Mouse (Mus musculus): ENCODE results near the gene Cacna1d.

Cacna1d gene

DNA sequence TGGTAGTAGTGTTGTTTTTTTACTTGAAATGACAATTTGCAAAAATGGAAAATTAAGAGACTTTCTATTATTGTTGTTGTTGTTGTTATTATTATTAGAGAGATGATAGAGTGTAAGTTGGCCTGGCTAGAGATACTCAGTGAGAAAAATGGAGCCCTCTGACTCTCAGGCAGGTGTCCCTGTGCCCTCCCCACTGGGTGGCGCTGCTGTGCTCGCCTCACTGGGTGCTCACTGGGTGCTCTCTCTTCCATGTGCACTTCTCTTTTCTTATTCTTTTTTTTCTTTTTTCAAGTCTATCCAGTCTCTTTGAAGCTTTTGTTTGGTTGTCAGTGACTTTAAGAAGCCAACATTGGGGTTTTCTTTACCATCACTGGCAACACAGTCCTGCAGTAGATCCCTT is 463.9 kb downstream of the Cacna1d start:
- DNase-seq (ENCODE audit: low read depth, low spot score): peak; percentile 30

DNA sequence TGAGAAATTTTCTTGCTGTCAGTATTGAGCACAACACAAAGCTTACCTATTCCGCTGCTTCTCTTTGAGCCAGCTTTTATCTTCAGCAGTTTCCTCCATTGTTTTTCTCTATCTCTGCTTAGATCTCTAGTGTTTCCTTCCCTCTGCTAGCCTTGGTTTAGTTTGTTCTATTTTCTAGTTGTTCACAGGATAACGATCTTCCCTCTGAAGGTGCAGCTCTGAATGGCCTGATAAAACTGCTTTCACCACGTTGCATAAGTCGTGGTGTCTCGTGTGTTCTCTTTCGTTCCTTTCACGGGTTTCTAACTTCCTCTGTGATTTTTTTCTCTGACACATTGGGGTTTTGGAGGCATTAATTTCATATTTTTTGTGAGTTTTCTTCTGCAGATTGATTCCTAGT is 466.9 kb downstream of the Cacna1d start:
- DNase-seq (ENCODE audit: low read depth, low spot score): no peak

- DNase-seq (ENCODE audit: low read depth, low spot score): no peak
Observed at GRCm38 (mm10) chr14:30022471-30022870, 468.8 kb downstream of the Cacna1d start.

DNA sequence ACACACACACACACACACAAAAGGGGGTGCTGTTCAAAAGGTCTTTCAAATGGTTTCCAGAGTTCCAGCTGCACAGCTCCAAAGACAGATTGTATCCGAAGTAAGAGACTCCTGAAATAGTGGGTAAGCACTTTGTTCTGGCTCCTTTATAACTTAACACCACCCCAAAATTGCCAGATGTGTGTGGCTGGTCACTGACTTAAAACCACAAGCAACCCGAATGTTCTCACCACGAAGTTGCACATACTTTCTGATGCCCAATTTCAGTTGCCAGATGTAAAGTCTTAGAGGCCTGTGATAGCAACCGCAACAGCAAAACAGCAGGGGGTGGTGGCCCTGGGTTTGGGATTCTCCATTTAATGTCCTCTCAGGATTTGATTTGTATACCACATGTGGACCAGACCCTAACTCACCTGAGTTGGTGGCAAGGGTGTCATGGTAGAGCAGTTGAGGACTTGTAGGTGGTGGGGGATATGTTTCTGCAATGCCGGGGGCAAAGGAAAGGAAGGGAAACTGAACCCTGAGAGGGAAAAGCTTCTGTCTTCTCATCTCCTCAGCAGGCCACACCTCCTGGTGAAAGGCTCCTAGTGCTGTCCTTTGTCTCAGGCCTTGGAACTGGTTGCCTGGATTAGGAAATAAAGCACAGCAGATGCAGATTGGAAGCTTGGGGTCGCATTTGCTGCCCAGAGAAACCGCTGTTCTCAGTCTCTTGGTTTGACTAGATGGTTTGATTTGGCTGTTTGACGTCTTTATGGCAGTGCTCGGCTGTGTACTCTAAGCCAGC is 471.3 kb downstream of the Cacna1d start:
- no peak for DNase-seq (ENCODE audit: low read depth, low spot score)

- DNase-seq (ENCODE audit: low read depth, low spot score): no peak
Observed at GRCm38 (mm10) chr14:30019375-30019774, 471.9 kb downstream of the Cacna1d start.

GRCm38 (mm10) chr14:30018846-30019245 is 472.4 kb downstream of the Cacna1d start:
- DNase-seq (ENCODE audit: low read depth, low spot score): no peak

- no peak for DNase-seq (ENCODE audit: low read depth, low spot score)
Observed at GRCm38 (mm10) chr14:30018463-30018801, 472.8 kb downstream of the Cacna1d start.

- no peak for DNase-seq (ENCODE audit: low read depth, low spot score)
Observed at GRCm38 (mm10) chr14:30017794-30018462, 473.3 kb downstream of the Cacna1d start.

DNA sequence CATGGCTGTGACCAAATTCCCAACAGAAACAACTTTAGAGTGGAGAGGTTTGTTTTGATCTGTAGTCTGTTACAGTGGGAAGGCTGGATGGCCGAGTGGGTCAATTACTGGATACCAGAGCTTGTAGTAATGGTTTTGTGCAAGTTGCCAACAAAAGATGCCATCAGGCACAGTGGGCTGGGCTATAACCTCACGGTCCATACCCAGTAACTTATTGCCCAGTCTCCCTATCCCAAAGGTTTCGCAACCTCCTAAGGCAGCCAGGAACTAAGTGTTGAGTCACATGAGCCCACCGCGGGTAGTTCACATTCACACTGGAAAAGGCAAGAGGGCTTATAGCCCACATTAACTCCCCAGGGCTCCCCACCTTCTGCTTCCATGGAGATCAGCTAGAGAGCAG is 474.6 kb downstream of the Cacna1d start:
- DNase-seq (ENCODE audit: low read depth, low spot score): no peak

- no peak for DNase-seq (ENCODE audit: low read depth, low spot score)
Observed at GRCm38 (mm10) chr14:30015008-30015407, 476.2 kb downstream of the Cacna1d start.

GRCm38 (mm10) chr14:30014487-30014886 is 476.8 kb downstream of the Cacna1d start:
- no peak for DNase-seq (ENCODE audit: low read depth, low spot score)

- DNase-seq (ENCODE audit: low read depth, low spot score): no peak
Observed at GRCm38 (mm10) chr14:30011886-30012560, 479.2 kb downstream of the Cacna1d start.

- DNase-seq (ENCODE audit: low read depth, low spot score): no peak
Observed at GRCm38 (mm10) chr14:30009864-30010560, 481.2 kb downstream of the Cacna1d start.

DNA sequence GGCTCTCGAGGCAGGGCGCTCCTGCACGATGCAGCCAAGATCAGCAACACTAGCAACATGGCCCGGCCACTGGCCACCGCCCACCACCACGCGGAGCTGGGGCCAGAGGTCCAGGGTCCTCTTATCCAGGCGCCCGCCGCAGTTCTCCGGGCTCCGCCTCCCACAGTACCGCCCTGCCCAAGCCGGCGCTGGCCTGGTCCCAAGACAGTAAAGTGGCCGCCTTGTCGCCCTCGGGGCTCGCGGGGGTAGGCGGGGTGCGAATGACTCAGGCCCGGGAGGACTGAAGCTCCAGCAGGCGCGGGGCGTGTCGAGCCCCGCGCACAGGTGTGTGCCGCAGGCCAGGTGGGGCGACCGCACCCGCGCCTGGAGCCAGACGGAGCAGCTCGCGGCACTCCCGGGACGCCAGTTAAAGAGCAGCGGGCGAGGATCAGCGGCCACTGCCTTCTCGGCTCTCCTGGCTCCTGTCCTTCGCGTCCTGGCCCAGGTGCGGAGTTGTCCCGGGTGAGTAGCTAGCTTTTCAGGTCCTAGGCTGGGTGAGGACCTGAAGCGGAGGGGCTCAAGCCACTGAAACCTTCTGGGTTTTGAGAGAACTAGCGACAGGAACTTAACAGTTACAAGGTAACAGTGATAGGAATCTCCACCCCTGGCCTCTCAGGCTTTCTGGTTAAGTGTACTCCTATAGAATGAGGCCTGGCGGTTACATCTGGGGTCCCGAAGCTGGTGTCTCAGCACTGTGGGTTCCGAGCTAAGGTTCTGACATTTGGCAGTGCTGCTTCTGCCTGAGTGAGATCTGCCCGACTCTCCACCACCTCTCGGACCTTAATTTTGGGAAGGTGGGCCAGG is 482.3 kb downstream of the Cacna1d start, which contains the start of the genes Il17rb and Chdh:
TSS of gene Il17rb (minus strand) at position 164 of the 843 bp plus-strand sequence.
TSS of gene Chdh (plus strand) at position 291 of the 843 bp plus-strand sequence.
- no peak for DNase-seq (ENCODE audit: low read depth, low spot score)

DNA sequence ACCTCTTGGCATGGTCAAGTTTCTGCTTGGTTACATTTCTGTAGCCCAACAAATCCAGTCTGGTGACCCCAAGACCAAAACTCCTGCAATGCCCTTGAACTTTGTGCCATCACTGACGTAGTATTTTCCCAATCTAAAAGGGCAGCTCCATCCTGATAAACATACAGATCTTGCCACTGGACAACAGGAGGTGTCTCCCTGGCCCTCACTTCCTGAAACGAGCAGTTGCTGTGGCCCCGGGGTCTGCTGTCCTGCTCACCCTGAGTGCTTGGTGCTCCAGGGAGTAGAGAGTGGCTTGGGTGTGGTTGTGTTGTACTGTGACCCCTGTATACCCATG is 491.8 kb downstream of the Cacna1d start:
- no peak for DNase-seq (ENCODE audit: low read depth, low spot score)

GRCm38 (mm10) chr14:29998747-29999474 is 492.3 kb downstream of the Cacna1d start:
- DNase-seq (ENCODE audit: low read depth, low spot score): peak; percentile 21

DNA sequence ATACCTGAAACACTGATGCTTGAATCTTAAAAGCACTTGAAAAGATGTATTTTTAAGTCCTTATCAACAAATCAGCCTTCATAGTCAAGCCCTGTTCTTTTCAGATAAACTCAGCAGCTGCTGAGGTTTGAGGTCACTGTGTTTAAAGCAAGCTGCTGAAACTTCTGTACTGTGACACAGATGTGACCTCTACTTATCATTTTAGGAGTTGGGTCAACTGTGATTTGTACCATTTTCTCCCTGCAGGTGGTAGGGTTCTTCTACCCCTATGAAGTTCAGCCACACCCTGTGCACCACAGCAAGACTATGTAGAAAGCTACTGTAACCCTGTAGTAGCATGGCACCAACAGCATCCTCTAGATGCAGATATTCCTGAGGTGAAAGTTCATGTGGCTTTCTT is 493.9 kb downstream of the Cacna1d start:
- no peak for DNase-seq (ENCODE audit: low read depth, low spot score)

- DNase-seq (ENCODE audit: low read depth, low spot score): no peak
Observed at GRCm38 (mm10) chr14:29996000-29996751, 495.1 kb downstream of the Cacna1d start.

GRCm38 (mm10) chr14:29994976-29995375 is 496.3 kb downstream of the Cacna1d start:
- no peak for DNase-seq (ENCODE audit: low read depth, low spot score)
